Mouse (Mus musculus) adrenal gland, postnatal 14 days (tissue): ENCODE results near the gene Nap1l1. TPM values are rescaled to one million over a fixed set of nuclear protein-coding genes. Genes with fewer than 3 reads are reported as not detected.

Experiments
- DNase-seq: peaks from one replicate; pipeline ENCODE4 v3.0.0; 2021; ENCODE audit warnings: mixed read lengths
- total RNA-seq: library from RNA; stranded (reverse); gene quantifications from 2 replicates; pipeline ENCODE4 v1.2.3, GENCODE M21; 2021

Gene Nap1l1
- total RNA-seq, 1 experiment from 2014 or later, result 153 TPM

DNA sequence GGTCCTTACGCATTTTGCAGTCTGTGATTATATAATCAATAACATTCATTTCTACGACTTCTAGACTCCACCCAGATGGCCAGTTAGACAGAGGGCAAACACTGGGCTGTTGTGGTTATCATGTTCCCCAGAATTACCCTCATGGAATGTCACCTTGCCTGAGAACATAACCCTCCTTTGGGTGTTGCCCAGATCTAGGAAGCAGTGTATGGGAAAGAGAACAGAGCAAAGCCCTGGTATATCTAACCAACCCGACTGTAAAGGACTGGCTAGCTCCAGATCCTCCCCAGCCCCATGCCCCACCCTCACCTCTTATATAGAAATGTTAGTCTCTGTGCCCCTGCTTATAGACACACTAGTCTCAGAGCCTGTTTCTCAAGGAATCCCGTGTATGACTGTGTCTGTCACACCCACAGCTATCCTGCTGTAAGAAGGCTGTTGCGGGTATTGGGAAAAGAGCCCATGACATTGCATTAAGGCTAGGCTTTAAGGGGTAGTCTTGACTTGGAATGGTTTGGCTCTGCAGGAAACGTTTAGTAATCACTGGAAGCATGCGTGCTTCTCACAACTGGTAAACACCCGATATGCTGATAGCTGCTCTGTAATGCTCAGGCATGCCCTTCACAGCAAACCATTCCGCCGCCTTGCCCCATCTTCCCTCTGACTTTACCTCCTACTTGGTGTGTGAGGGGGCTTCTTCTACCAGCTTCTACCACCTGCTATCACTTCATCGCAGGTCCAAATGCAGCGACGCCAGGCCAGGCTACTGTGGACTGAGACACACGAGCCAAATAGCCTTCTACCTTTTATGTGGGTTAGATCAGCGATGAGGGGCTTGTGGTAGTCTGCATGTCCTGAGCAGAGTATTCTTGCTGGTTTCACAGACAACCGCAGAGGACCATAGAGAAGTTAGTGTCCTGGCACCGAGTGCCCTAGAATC, 42.3 kb downstream of the Nap1l1 start:
- DNase-seq, result no peak

- DNase-seq, result peak; percentile 80
Observed at GRCm38 (mm10) chr10:111516172-111516588, 43.2 kb downstream of the Nap1l1 start.

DNA sequence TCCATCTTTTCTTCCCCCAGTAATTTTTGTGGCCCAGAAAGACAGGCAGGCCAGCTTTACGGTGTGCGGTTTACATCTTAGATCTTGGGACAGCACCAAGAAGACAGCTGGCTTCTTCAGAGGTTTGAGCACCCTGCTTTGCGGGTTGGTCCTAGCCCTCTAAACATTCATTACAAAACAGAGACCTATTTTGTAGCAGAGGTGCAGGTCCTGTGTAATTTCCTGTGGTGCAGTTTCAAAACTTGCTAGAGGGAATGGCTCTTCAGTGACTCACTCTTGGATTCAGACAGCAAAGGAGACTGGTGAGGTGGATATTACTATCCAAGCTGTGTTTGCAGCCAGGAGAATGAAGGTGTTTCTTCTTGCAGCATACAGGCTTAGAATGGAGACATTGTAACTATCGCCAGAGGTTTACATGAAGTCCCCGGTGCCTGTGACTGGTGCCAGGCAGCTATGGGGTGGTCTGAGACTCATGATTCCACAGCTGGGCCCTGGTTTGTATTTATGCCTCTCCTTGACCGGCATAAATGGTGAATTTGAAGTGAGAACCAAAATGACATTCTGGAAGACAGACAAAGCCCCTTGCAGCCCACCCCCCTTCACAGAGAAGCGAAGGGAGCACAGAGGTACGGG, 43.9 kb downstream of the Nap1l1 start:
- no peak for DNase-seq

- DNase-seq, result no peak
Observed at GRCm38 (mm10) chr10:111518350-111518749, 45.3 kb downstream of the Nap1l1 start.

DNA sequence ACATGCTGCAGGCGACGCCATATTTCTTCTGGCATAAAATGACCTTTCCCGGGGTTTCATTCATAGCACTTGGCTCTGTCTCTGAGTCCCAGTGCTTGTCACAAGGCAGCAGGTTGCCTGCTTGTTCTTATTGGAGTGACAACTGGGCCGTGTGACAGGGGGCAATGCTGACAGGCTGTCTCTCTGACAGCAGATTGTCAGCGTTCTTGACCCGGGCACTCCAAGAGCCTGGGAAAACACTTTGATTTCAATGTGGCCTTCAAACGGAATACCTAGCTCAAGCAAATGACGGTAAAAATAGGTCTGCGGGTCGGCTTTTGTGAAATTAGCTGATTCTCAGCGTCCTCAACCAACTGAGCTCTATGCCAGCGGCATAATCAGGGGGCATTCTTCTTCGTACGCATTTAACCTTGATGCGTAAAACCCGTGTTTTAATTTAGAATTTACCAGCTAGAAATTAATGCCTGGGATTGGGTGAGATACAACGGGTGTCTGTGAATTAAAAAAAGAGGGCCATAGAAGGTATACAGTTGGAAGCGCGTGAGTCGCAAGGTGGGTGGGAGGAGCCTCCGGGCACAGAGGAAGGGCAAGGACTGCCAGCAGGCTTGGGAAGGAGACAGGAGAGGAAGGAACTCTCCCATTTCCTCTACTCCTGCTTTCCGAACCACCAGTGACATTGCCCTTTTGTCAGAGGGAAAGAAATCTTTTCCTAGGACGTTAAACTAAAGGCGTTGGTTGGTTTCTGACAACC, 46.8 kb downstream of the Nap1l1 start:
- peak; percentile 54 for DNase-seq

- no peak for DNase-seq
Observed at GRCm38 (mm10) chr10:111520621-111521020, 47.6 kb downstream of the Nap1l1 start.

DNA sequence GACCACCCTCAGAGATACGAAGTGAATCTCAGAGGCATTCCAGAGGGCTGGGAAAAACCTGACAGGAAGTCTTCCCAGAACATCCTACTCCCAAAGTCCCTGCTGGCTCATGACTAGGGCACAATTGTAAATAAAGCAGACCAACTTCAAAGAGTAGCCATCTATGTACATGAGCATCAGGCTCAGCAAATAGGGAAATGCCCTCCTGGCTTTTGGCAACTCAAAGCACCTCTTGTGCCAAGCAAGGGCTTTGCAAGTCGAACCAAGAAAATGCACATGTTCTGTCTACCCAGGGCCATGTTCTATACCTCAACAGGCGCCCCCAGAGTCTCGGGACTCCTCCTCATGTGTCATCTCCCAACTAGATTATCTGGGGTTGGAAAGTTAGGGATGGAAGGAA, 48.6 kb downstream of the Nap1l1 start:
- no peak for DNase-seq

DNA sequence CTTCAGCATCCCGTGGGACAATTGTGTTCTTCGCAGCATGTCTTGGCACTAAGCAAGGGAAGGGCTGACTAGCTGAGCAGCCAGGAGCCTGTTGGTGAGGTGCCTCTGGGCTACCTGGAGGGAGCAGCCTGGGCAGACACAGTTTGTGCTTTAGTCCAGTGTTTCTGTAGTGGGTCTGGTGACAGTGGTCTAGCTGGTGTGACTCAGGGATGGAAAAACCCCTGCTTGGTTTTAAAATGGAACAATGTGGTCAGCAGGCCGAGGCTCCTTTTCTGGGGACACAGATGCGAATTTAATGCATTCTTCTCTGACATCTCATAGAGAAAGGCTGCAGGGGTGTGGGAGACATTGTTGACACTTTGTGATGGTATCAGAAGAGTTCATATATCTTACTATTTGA, 49.2 kb downstream of the Nap1l1 start:
- no peak for DNase-seq

- DNase-seq, result no peak
Observed at GRCm38 (mm10) chr10:111523894-111524293, 50.9 kb downstream of the Nap1l1 start.

DNA sequence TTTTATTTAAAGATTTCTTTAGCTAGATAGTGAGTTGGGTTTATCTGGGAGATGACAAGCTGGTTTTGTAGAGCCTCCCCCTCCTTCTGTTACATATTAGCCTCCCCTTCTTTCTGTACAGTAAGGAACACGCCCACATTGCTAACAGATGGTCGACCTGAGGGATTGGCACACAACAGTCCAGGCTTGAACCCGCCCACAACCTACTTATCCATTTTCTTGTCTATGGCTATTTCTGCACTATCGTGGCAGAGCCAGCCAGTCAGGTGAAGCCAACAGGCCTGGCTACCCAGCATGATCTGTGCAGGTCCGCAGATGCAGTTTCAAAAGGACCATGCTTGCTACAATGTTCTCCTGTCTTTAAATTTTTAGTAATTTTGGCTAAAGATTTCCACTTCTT, 54.0 kb downstream of the Nap1l1 start:
- no peak for DNase-seq

- no peak for DNase-seq
Observed at GRCm38 (mm10) chr10:111527613-111528012, 54.6 kb downstream of the Nap1l1 start.

DNA sequence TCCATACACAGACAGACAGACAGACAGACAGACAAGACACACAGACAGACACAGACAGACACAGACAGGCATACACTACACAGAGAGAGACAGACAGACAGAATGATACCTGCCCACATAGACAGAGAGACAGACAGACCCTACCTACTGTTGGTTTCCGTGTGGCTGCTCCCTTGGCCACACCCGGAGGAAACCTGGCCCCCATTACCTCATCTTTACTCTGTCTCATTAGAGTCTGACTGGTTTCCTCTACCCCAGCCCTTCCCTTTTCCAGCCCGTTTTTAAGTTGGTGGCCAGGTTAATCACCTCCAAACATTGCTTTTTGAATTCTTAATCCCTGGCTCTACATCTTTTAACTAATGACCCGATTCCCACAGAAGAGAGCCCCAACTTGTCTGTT, 55.3 kb downstream of the Nap1l1 start:
- no peak for DNase-seq

GRCm38 (mm10) chr10:111530398-111530797, 57.4 kb downstream of the Nap1l1 start:
- no peak for DNase-seq

DNA sequence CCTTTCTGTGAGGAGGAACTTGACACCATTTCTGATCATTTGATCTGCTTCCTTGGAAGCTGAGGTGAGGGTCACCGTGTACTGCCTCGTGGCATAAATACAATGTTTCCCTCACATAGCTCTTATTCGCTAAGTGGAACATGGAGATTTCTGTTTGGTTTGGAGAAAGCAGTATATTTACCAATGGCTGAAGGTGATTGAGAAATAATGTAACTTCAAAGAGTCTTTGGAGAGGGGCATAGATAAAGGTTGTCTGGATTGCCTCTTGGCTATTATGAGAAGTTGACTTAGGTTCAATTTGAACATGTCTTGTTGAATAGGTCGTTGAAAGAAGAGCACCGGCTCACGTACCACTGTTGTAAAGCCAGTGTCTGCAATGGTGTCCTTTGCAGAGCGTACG, 61.7 kb downstream of the Nap1l1 start:
- DNase-seq, result no peak

DNA sequence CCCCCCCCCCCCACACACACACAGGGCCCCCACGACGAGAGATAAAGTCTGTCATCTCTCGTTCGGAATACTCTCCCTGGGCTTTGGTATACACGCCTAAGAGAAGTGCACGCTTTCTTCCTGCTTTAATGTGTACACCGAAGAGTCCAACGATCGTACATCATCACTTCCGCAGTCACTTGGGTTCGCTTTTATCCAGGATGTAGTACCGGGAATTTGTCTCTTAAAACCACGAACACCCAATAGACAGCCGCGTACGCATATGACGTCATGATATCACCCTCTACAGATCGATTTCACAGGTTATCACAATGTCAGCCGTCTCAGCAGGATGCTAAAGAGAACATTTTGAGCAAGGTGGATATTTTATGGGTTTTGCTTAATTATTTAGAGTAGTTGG, 64.4 kb downstream of the Nap1l1 start:
- no peak for DNase-seq

GRCm38 (mm10) chr10:111539724-111540324, 66.8 kb downstream of the Nap1l1 start:
- DNase-seq, result no peak

DNA sequence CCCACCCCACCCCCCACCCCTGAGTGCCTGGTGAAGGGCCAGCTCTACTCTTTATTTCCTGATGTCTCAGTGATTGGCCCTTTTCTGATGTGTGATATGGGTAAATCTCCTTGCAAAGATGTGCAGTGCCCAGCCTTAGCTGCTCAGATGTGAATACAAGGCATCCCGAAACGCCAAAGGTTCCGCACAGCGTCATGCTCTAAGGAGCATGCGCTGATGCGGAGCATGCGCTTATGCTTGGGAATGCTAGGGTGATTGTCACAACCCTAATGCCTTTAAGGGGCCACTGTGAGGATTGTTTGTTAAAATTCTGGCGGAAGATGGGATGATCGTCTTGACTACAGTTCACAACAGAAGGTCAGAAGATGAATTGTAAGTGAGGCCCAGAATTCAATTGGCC, 67.7 kb downstream of the Nap1l1 start:
- no peak for DNase-seq

- no peak for DNase-seq
Observed at GRCm38 (mm10) chr10:111543106-111543505, 70.1 kb downstream of the Nap1l1 start.

DNA sequence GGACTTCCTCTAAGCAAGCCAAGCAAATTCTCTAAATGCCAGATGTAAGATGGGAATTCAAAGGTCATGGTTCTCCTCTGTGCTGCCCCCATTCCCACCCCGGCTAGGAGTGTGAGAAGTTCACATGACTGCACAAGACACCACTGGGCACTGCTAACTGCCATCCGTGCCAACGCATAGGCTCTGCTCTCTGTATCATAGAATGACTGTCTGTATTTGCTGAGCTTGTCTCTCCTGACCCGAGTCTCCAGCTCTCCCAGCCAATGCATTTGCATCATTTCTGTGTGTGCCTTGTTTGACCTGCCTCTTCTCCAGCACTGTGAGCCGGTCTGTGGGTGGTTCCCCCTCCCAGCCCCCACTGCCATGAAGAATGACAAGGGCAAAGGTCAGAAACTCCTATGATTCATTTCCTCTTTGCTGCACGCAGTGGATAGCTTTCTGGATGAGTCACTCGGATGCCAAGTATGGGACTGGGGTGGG, 70.8 kb downstream of the Nap1l1 start:
- DNase-seq, result peak; percentile 70

GRCm38 (mm10) chr10:111544311-111544710, 71.3 kb downstream of the Nap1l1 start:
- no peak for DNase-seq

- no peak for DNase-seq
Observed at GRCm38 (mm10) chr10:111545648-111546047, 72.6 kb downstream of the Nap1l1 start.
